Mouse (Mus musculus) limb, embryonic 11.5 days (tissue): Measurements from ENCODE around the gene Abca9. TPM values are rescaled to one million over a fixed set of nuclear protein-coding genes. Genes with fewer than 3 reads are reported as not detected.

Experiments
- polyA plus RNA-seq: library from polyadenylated mRNA; unstranded; fragments of >200 nt; fragmentation: Nextera tagmentation; extraction: Ambion mirVana; gene quantifications from 2 replicates; pipeline ENCODE4 v1.2.1, GENCODE M21; 2014

Abca9 gene
- polyA plus RNA-seq, 1 experiment from 2014 or later, result 0.77 TPM

Other genes starting within 250 kb of the Abca9 start
- gene Abca8b, start 172.4 kb downstream of the Abca9 start, polyA plus RNA-seq, result 1.6 and 1.9 TPM in 2 replicates
- not detected in 2 replicates for gene Abca8a, start 72.2 kb downstream of the Abca9 start, polyA plus RNA-seq
- not detected in 2 replicates for gene Abca6, start 83.6 kb upstream of the Abca9 start, polyA plus RNA-seq
- 3.2 and 4.9 TPM in 2 replicates for gene Abca5, start 169.5 kb upstream of the Abca9 start, polyA plus RNA-seq
- gene Map2k6, start 230.9 kb upstream of the Abca9 start, polyA plus RNA-seq, result 58.7 and 62.4 TPM in 2 replicates